Mouse (Mus musculus) erythroid progenitor cell, adult 5-6 weeks (primary cell): ENCODE data around the gene Pklr. TPM values are rescaled to one million over a fixed set of nuclear protein-coding genes. Genes with fewer than 3 reads are reported as not detected.

Experiments used
- ATAC-seq: replicated peaks from 2 replicates; pipeline ENCODE4 v1.8.0; 2016; ENCODE audit warnings: moderate number of reproducible peaks, mild to moderate bottlenecking, moderate TSS enrichment, inconsistent platforms; ENCODE audit not compliant: poor library complexity, low FRiP score, severe bottlenecking
- total RNA-seq, 2 experiments: library from RNA; stranded (forward) in 1 of 2; stranded (reverse) in 1 of 2; fragments of 150-400 nt in 1 of 2; fragments of 186-747, 209-891 nt in 1 of 2; gene quantifications; 2 replicates each; pipeline versions ENCODE4 v1.2.3 to v1.2.4; 2015 to 2017; ENCODE audit warnings: low replicate concordance in 2 of 2

The Pklr gene
- total RNA-seq (2015; ENCODE audit: low replicate concordance) (13.8 and 16.6 TPM in 2 replicates), total RNA-seq (2017; ENCODE audit: low replicate concordance) (5.5 TPM in 2 replicates)

- ATAC-seq: peak; percentile 32
Measured at GRCm38 (mm10) chr3:89135958-89136357, at the start of gene Pklr. Pklr (plus strand) TSS chr3:89136142.

- no peak for ATAC-seq
Measured at GRCm38 (mm10) chr3:89087338-89088110, 48.4 kb upstream of the Pklr start.

- no peak for ATAC-seq
Measured at GRCm38 (mm10) chr3:89088974-89089373, 47.0 kb upstream of the Pklr start.

GRCm38 (mm10) chr3:89089882-89090591 lies 45.9 kb upstream of the Pklr start:
- ATAC-seq: peak; percentile 93

- peak; percentile 56 for ATAC-seq
Measured at GRCm38 (mm10) chr3:89090694-89091655, 45.0 kb upstream of the Pklr start.

GRCm38 (mm10) chr3:89091811-89092508 lies 44.0 kb upstream of the Pklr start:
- no peak for ATAC-seq

- no peak for ATAC-seq
Measured at GRCm38 (mm10) chr3:89092509-89093090, 43.3 kb upstream of the Pklr start.

GRCm38 (mm10) chr3:89093175-89093574 lies 42.8 kb upstream of the Pklr start, which contains the start of gene Rusc1:
Rusc1 (minus strand) TSS chr3:89093311.
- no peak for ATAC-seq

- ATAC-seq: no peak
Measured at GRCm38 (mm10) chr3:89094021-89094420, 41.9 kb upstream of the Pklr start.

- no peak for ATAC-seq
Measured at GRCm38 (mm10) chr3:89100811-89101210, 35.1 kb upstream of the Pklr start, which contains the start of gene Gm43738. Gm43738 (minus strand) TSS chr3:89101099.

- peak; percentile 58 for ATAC-seq
Measured at GRCm38 (mm10) chr3:89101459-89101811, 34.5 kb upstream of the Pklr start.

- ATAC-seq: peak; percentile 98
Measured at GRCm38 (mm10) chr3:89101812-89102494, 34.0 kb upstream of the Pklr start, which contains the start of gene Fdps. Fdps (minus strand) TSS chr3:89101959.

- ATAC-seq: no peak
Measured at GRCm38 (mm10) chr3:89102495-89103290, 33.2 kb upstream of the Pklr start.

- no peak for ATAC-seq
Measured at GRCm38 (mm10) chr3:89103291-89103595, 32.7 kb upstream of the Pklr start.

GRCm38 (mm10) chr3:89106881-89107280 lies 29.1 kb upstream of the Pklr start:
- ATAC-seq: no peak

GRCm38 (mm10) chr3:89107545-89107944 lies 28.4 kb upstream of the Pklr start:
- ATAC-seq: no peak

GRCm38 (mm10) chr3:89108146-89108545 lies 27.8 kb upstream of the Pklr start:
- no peak for ATAC-seq

- no peak for ATAC-seq
Measured at GRCm38 (mm10) chr3:89113058-89113457, 22.9 kb upstream of the Pklr start.
